Mouse (Mus musculus) intestine, embryonic 14.5 days (tissue): Measurements from ENCODE around the gene Drc1. TPM values are rescaled to one million over a fixed set of nuclear protein-coding genes. Genes with fewer than 3 reads are reported as not detected.

Experiments used
- ATAC-seq: fragments of 200-750 bp; cut with Nextera tagmentation; replicated peaks from 2 replicates; pipeline ENCODE4 v1.8.0; 2017; ENCODE audit warnings: low read depth, moderate number of reproducible peaks, moderate TSS enrichment, moderate library complexity; ENCODE audit not compliant: low FRiP score, low TSS enrichment
- DNase-seq: peaks from one replicate; pipeline ENCODE4 v3.0.0-alpha.2; 2018; ENCODE audit warnings: low spot score
- H3K27ac ChIP-seq: fragments of 300-500 bp; sonication (generic); 2 replicates; pipeline ENCODE4 v1.5.1; 2014; ENCODE audit warnings: low read depth, mild to moderate bottlenecking, control low read depth
- H3K27me3 ChIP-seq: fragments of 300-500 bp; sonication (generic); replicated peaks from 2 replicates; pipeline ENCODE4 v1.6.1; 2014; ENCODE audit warnings: low read length, control low read depth; ENCODE audit not compliant: control insufficient read depth, insufficient read depth
- H3K36me3 ChIP-seq: fragments of 300-500 bp; sonication (generic); 2 replicates; pipeline ENCODE4 v1.6.1; 2014; ENCODE audit warnings: low read length, control low read depth; ENCODE audit not compliant: control insufficient read depth, insufficient read depth
- H3K4me1 ChIP-seq: fragments of 300-500 bp; sonication (generic); replicated peaks from 2 replicates; pipeline ENCODE4 v1.6.1; 2014; ENCODE audit warnings: low read length, control low read depth, mixed read lengths; ENCODE audit not compliant: control insufficient read depth, insufficient read depth
- H3K4me2 ChIP-seq: fragments of 300-500 bp; sonication (generic); 2 replicates; pipeline ENCODE4 v1.6.1; 2014; ENCODE audit warnings: low read length
- H3K4me3 ChIP-seq: fragments of 300-500 bp; sonication (generic); 2 replicates; pipeline ENCODE4 v1.5.1; 2014; ENCODE audit warnings: low read depth, low read length, control low read depth, mixed read lengths
- H3K9ac ChIP-seq: fragments of 300-500 bp; sonication (generic); 2 replicates; pipeline ENCODE4 v1.6.1; 2014; ENCODE audit warnings: mild to moderate bottlenecking, low read length
- H3K9me3 ChIP-seq: fragments of 300-500 bp; sonication (generic); 2 replicates; pipeline ENCODE4 v1.6.1; 2016; ENCODE audit warnings: low read length, control low read depth; ENCODE audit not compliant: control insufficient read depth
- WGBS: fragments of 180-500 bp; shearing (Covaris S2); extraction: QIAGEN DNeasy Blood & Tissue Kit; methylation state at CpG from one replicate; pipeline ENCODE4 v1.1.7; 2014; 5-methylcytosine and 5-hydroxymethylcytosine counted together
- polyA plus RNA-seq: library from polyadenylated mRNA; unstranded; fragments of >200 nt; fragmentation: Nextera tagmentation; extraction: Ambion mirVana; gene quantifications from 2 replicates; pipeline ENCODE4 v1.2.1, GENCODE M21; 2014

Gene Drc1
- polyA plus RNA-seq, 1 experiment from 2014 or later, result 0.46 TPM

DNA sequence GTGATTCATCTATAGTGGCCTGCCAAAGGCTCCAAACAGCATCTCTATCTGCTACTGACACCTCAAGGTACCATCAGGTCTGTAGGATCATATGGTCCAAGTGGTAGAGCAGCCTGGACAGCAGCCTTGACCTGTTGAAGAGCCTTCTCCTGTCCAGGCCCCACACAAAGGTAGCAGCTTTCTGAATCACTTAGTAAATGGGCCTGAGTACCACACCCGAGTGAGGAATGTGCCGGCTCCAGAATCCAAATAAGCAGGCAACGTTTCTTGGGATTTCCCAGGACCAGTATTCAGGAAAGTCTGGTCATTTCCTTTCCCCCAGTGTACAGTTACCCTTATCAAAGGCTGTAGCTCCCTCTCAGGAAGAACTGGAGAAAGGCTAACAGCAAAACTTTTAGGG is 2.2 kb upstream of the Drc1 start:
- no peaks in the 10 kb centered on the region for H3K9me3 ChIP-seq
- H3K4me3 ChIP-seq, result no peak overlapping the region
- H3K27me3 ChIP-seq, result no peaks in the 10 kb centered on the region
- no peaks in the 10 kb centered on the region for H3K36me3 ChIP-seq
- no peak overlapping the region for H3K27ac ChIP-seq
- 0 out of 2 replicates have a peak, but pooled peaks have one; percentile 13 for ATAC-seq
- 74% methylated on average over 3 of the region's 3 CpGs for WGBS
- DNase-seq, result no peak
- no peak overlapping the region for H3K4me2 ChIP-seq
- H3K4me1 ChIP-seq, result no peaks in the 10 kb centered on the region
- no peak overlapping the region for H3K9ac ChIP-seq

- DNase-seq (no peak), ATAC-seq (no peak)
- Histone ChIP-seq H3K9me3 (no peaks in the 10 kb centered on the region), H3K27ac (no peak overlapping the region), H3K9ac (no peak overlapping the region), H3K4me2 (no peak overlapping the region), H3K36me3 (no peaks in the 10 kb centered on the region), H3K4me1 (no peaks in the 10 kb centered on the region), H3K4me3 (no peak overlapping the region), H3K27me3 (no peaks in the 10 kb centered on the region)
- WGBS, result 82% methylated on average over 4 of the region's 4 CpGs
Measured at GRCm38 (mm10) chr5:30279446-30279845, 1.7 kb upstream of the Drc1 start.

DNA sequence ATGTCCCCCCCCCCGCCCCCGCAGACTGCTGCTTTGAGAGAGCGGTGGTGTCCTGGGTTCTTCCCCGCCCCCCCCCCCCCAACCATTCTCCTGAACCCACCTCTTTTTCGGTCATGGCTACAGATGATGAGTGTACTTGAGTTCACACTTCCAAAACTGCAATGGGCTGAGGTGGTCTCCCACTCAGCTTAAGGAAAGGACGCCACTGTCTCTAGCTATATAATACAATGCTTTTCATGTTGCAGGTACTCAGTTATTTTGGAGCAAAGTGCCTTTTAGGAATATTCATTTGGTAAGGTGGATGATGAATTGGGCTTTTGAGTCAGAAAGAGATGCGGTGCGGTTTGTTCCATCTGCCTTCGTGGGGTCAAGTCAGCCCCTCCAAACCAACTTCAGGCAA is 324 bp upstream of the Drc1 start:
- WGBS, result 36% methylated on average over 9 of the region's 9 CpGs
- Histone ChIP-seq H3K36me3 (no peaks in the 10 kb centered on the region), H3K4me1 (no peaks in the 10 kb centered on the region), H3K27me3 (no peaks in the 10 kb centered on the region), H3K9ac (no peak overlapping the region), H3K4me2 (peak overlapping the region; percentile 54), H3K27ac (no peak overlapping the region), H3K9me3 (peaks cover 7% of the 10 kb centered on the region; the same call in 1 of the 2 replicates), H3K4me3 (peak overlapping the region; percentile 31)
- DNase-seq, result no peak
- no peak for ATAC-seq

DNA sequence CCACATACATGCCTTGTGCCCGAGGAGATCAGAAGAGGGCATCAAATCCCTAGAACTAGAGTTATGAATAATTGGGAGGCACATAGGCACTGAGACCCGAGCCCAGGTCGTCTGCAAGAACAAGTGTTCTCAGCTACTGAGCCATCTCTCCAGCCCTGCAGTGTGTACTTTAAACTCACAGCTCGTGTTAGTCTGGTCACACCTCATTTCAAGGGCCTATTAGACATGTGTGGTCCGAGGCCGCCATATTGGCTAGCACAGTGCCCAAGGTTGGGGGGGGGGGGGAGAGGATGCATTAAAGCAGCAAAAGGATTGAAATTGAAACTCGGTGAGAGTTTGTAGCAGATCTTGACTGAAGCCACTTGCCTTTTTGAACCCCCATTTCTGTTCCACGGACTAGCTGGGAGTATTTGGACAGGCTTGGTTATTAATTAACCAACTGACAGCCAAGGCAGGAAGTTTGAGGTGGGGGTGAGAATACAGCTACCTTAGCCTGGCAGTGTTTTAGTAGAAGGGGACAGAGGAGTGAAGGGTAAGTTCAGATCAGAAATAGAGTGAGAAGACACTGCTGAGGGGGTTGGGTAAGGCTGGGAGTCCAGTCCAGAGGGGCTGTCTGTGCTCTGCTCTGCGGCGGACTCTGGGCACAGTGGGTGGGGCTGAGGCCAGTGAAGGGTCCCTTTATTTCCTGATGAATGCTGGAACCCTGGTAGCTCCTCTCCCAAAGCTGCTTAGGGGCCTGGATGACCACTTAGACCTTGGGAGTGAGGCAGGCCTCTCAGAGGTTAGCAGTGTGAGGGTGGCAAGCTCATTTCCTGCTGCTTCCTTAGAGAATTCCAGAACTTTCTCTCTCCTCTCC is 5.0 kb downstream of the Drc1 start:
- Histone ChIP-seq H3K9ac (no peak overlapping the region), H3K9me3 (peaks cover 7% of the 10 kb centered on the region; the same call in 1 of the 2 replicates), H3K4me3 (no peak overlapping the region), H3K27ac (peak overlapping the region; percentile 17; the same call in 1 of the 2 replicates), H3K36me3 (no peaks in the 10 kb centered on the region), H3K4me2 (no peak overlapping the region), H3K27me3 (no peaks in the 10 kb centered on the region), H3K4me1 (no peaks in the 10 kb centered on the region)
- 60% methylated on average over 10 of the region's 10 CpGs for WGBS
- peak; percentile 60; the same call in 1 of the 2 replicates for ATAC-seq
- DNase-seq, result no peak

GRCm38 (mm10) chr5:30287106-30287882 is 6.1 kb downstream of the Drc1 start:
- H3K4me3 ChIP-seq, result no peak overlapping the region
- ATAC-seq, result 0 out of 2 replicates have a peak, but pooled peaks have one; percentile 36
- no peak overlapping the region for H3K4me2 ChIP-seq
- no peaks in the 10 kb centered on the region for H3K36me3 ChIP-seq
- no peaks in the 10 kb centered on the region for H3K27me3 ChIP-seq
- no peak for DNase-seq
- no peak overlapping the region for H3K9ac ChIP-seq
- peaks cover 7% of the 10 kb centered on the region; the same call in 1 of the 2 replicates for H3K9me3 ChIP-seq
- 71% methylated on average over 9 of the region's 9 CpGs for WGBS
- H3K27ac ChIP-seq, result no peak overlapping the region
- no peaks in the 10 kb centered on the region for H3K4me1 ChIP-seq

- H3K4me2 ChIP-seq, result no peak overlapping the region
- H3K4me3 ChIP-seq, result no peak overlapping the region
- ATAC-seq, result no peak
- no peak overlapping the region for H3K9ac ChIP-seq
- H3K27me3 ChIP-seq, result no peaks in the 10 kb centered on the region
- no peaks in the 10 kb centered on the region for H3K36me3 ChIP-seq
- H3K9me3 ChIP-seq, result no peaks in the 10 kb centered on the region
- no peak for DNase-seq
- no peaks in the 10 kb centered on the region for H3K4me1 ChIP-seq
- WGBS, result 72% methylated on average over 5 of the region's 5 CpGs
- no peak overlapping the region for H3K27ac ChIP-seq
Measured at GRCm38 (mm10) chr5:30340815-30341214, 59.6 kb downstream of the Drc1 start.

GRCm38 (mm10) chr5:30341601-30342365 is 60.6 kb downstream of the Drc1 start:
- no peak overlapping the region for H3K27ac ChIP-seq
- no peaks in the 10 kb centered on the region for H3K9me3 ChIP-seq
- 66% methylated on average over 11 of the region's 11 CpGs for WGBS
- no peak overlapping the region for H3K9ac ChIP-seq
- no peak for DNase-seq
- no peak overlapping the region for H3K4me2 ChIP-seq
- no peaks in the 10 kb centered on the region for H3K27me3 ChIP-seq
- ATAC-seq, result no peak
- H3K4me3 ChIP-seq, result no peak overlapping the region
- H3K4me1 ChIP-seq, result no peaks in the 10 kb centered on the region
- H3K36me3 ChIP-seq, result no peaks in the 10 kb centered on the region

- H3K9me3 ChIP-seq, result no peaks in the 10 kb centered on the region
- ATAC-seq, result peak; percentile 36; the same call in 1 of the 2 replicates
- H3K27ac ChIP-seq, result no peak overlapping the region
- H3K36me3 ChIP-seq, result no peaks in the 10 kb centered on the region
- H3K4me2 ChIP-seq, result peak overlapping the region; percentile 34
- H3K4me1 ChIP-seq, result no peaks in the 10 kb centered on the region
- DNase-seq, result no peak
- no peak overlapping the region for H3K9ac ChIP-seq
- no peak overlapping the region for H3K4me3 ChIP-seq
- 7% methylated on average over 17 of the region's 17 CpGs for WGBS
- H3K27me3 ChIP-seq, result no peaks in the 10 kb centered on the region
Measured at GRCm38 (mm10) chr5:30342601-30343015, 61.4 kb downstream of the Drc1 start.
